8 mouse cellular contexts compared by ENCODE assay signal in genomic region chr16:39048889-39049288, GRCm38 (mm10).
DNase-seq lines count a peak whose midpoint lies in the region; ATAC-seq lines count a peak whose summit lies in the region.

No protein-coding gene starts in this region.

- ATAC-seq in activated CD4-positive, CD25-positive, alpha-beta regulatory T cell, adult 4 months, result no peak

- DNase-seq in 416B (ENCODE audit: low read depth), result peak; percentile 33
- DNase-seq in Muller cell, postnatal 12 days (ENCODE audit: inconsistent ontology term), result peak; percentile 53
- peak; percentile 40 to 41 for DNase-seq in cerebellum, postnatal 36 days
- peak; percentile 63 to 70 for DNase-seq in frontal cortex, postnatal 36 days (ENCODE audit: low spot score in 2 of 2)
- DNase-seq in kidney, postnatal 36 days, result peak; percentile 37 to 70
- DNase-seq in lung, postnatal 14 days, result peak; percentile 45
- DNase-seq in right cerebral cortex, adult 18-20 months, result peak; percentile 67
